ENCODE assay signal across 14 mouse cellular contexts in the genomic region with DNA sequence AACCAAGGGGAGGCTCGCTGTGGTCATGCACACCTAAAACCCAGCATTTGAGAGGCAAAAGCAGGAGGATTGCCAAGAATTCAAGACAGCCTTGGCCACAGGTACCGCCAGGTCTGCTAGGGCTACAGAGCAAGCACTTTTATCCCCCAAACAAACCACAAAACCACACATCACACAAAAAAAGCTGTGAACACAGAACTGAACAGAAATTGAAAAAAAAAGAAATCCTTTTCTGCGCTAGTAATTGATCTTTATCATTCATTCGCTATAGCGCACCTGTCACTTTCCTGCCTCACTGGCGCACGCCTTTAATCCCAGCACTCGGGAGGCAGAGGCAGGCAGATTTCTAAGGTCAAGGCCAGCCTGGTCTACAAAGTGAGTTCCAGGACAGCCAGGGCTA. TPM values are rescaled to one million over a fixed set of nuclear protein-coding genes. Genes with fewer than 3 reads are reported as not detected.
DNase-seq lines count a peak whose midpoint lies in the region; ATAC-seq and TF ChIP-seq lines count a peak whose summit lies in the region.
"Had no signal": no experiment of that assay in that cellular context is flagged by ENCODE, and none has a peak within 500 bp of the region (broad histone marks: within the 10 kb centered on the region; RNA-seq: fewer than 3 reads in every experiment).

No protein-coding gene starts in this region.

- no peak for TF ChIP-seq POLR2A in MEL (IDR thresholded peaks at IDR 0.05; ENCODE audit: control insufficient read depth in 1 of 2, insufficient read depth in 1 of 2, low read depth in 1 of 2, low read length in 2 of 2, poor library complexity in 1 of 2)

- peak overlapping the region; percentile 96 for H3K27ac ChIP-seq in heart, embryonic 15.5 days
- no peak overlapping the region for H3K27ac ChIP-seq in heart, embryonic 10.5 days
- H3K27ac ChIP-seq in lung, postnatal 0 days (ENCODE audit: low read length), result peak overlapping the region; percentile 99
- no peak overlapping the region for H3K27ac ChIP-seq in MEL (ENCODE audit: control insufficient read depth, low read depth, low read length)

- H3K9ac ChIP-seq in heart, embryonic 15.5 days, result no peak overlapping the region
- no peak overlapping the region for H3K9ac ChIP-seq in lung, postnatal 0 days (replicated peaks; ENCODE audit: low read depth)
- H3K9ac ChIP-seq in MEL (ENCODE audit: control insufficient read depth, low read depth, low read length, poor library complexity, severe bottlenecking), result no peak overlapping the region
- H3K9ac ChIP-seq: hindbrain, embryonic 15.5 days; neural tube, embryonic 13.5 days had no signal

- H3K9me3 ChIP-seq in heart, embryonic 15.5 days (replicated peaks), result no peaks in the 10 kb centered on the region
- H3K9me3 ChIP-seq in heart, embryonic 10.5 days, result no peaks in the 10 kb centered on the region
- no peaks in the 10 kb centered on the region for H3K9me3 ChIP-seq in lung, postnatal 0 days (ENCODE audit: low read length)
- H3K9me3 ChIP-seq in MEL (replicated peaks; ENCODE audit: insufficient read depth, low read length), result no peaks in the 10 kb centered on the region
- H3K9me3 ChIP-seq: hindbrain, embryonic 15.5 days; neural tube, embryonic 13.5 days had no signal

- ATAC-seq in heart, embryonic 15.5 days (replicated peaks; ENCODE audit: insufficient number of reproducible peaks, insufficient read depth, low FRiP score, low read depth), result no peak
- ATAC-seq in lung, postnatal 0 days, result 0 out of 2 replicates have a peak, but pooled peaks have one; percentile 4

- TF ChIP-seq EP300 in lung, postnatal 0 days (IDR thresholded peaks at IDR 0.05), result no peak
- no peak for TF ChIP-seq EP300 in MEL (IDR thresholded peaks at IDR 0.05; ENCODE audit: low read depth in 1 of 2, low read length in 2 of 2)

- H3K79me2 ChIP-seq in MEL (ENCODE audit: control insufficient read depth, insufficient read depth, low read length, poor library complexity), result peaks cover 36% of the 10 kb centered on the region

- H3K4me1 ChIP-seq in heart, embryonic 15.5 days (replicated peaks), result peaks cover 30% of the 10 kb centered on the region
- H3K4me1 ChIP-seq in heart, embryonic 10.5 days, result peaks cover 45% of the 10 kb centered on the region
- H3K4me1 ChIP-seq in lung, postnatal 0 days (ENCODE audit: insufficient read depth, low read depth, low read length), result peaks cover 8% of the 10 kb centered on the region; the same call in 1 of the 2 replicates
- peaks cover 14 to 38% of the 10 kb centered on the region in 2 experiments for H3K4me1 ChIP-seq in MEL (ENCODE audit: control insufficient read depth in 1 of 2, insufficient read depth in 2 of 2, low read length in 2 of 2)

- no peaks in the 10 kb centered on the region for H3K27me3 ChIP-seq in heart, embryonic 15.5 days
- H3K27me3 ChIP-seq in heart, embryonic 10.5 days (ENCODE audit: insufficient read depth, poor library complexity, severe bottlenecking), result no peaks in the 10 kb centered on the region
- no peaks in the 10 kb centered on the region for H3K27me3 ChIP-seq in lung, postnatal 0 days (replicated peaks; ENCODE audit: insufficient read depth, low read length)
- H3K27me3 ChIP-seq in MEL (ENCODE audit: control insufficient read depth in 1 of 2, insufficient read depth in 2 of 2, low read length in 2 of 2), result no peaks in the 10 kb centered on the region
- H3K27me3 ChIP-seq: hindbrain, embryonic 15.5 days; neural tube, embryonic 13.5 days had no signal

- WGBS in heart, embryonic 15.5 days, result 82% methylated on average over 8 of the region's 8 CpGs
- WGBS in heart, embryonic 10.5 days, result 94% methylated on average over 8 of the region's 8 CpGs
- 84% methylated on average over 8 of the region's 8 CpGs for WGBS in lung, postnatal 0 days

- no peak for DNase-seq in heart, embryonic 10.5 days (ENCODE audit: low spot score)
- peak; percentile 50 for DNase-seq in lung, postnatal 0 days (ENCODE audit: low spot score)
- no peak for DNase-seq in lung, postnatal 14 days
- peak; percentile 55 for DNase-seq in MEL (ENCODE audit: low read depth, low spot score)
- DNase-seq in lung, postnatal 36 days, result peak; percentile 64
- DNase-seq in frontal cortex, adult 2 months (ENCODE audit: extremely low spot score in 1 of 2, low spot score in 1 of 2), result no peak
- no peak for DNase-seq in Muller cell, postnatal 12 days (ENCODE audit: inconsistent ontology term)
- DNase-seq: adrenal gland, postnatal 36 days; cerebellum, postnatal 10 days; right cerebral cortex, postnatal 4 days had no signal

- peaks cover 20% of the 10 kb centered on the region for H3K36me3 ChIP-seq in heart, embryonic 15.5 days
- peaks cover 28% of the 10 kb centered on the region for H3K36me3 ChIP-seq in heart, embryonic 10.5 days
- H3K36me3 ChIP-seq in lung, postnatal 0 days (ENCODE audit: insufficient read depth, low read length), result peaks cover 29% of the 10 kb centered on the region
- peaks cover 11 to 36% of the 10 kb centered on the region in 2 experiments for H3K36me3 ChIP-seq in MEL (ENCODE audit: control insufficient read depth in 1 of 2, insufficient read depth in 2 of 2, low read length in 2 of 2)

- TF ChIP-seq RAD21 in MEL (IDR thresholded peaks at IDR 0.05; ENCODE audit: low read depth, low read length), result no peak

- no peak overlapping the region for H3K4me3 ChIP-seq in heart, embryonic 15.5 days
- no peak overlapping the region for H3K4me3 ChIP-seq in heart, embryonic 10.5 days
- H3K4me3 ChIP-seq in lung, postnatal 0 days (ENCODE audit: low read depth, low read length), result no peak overlapping the region
- no peak overlapping the region for H3K4me3 ChIP-seq in MEL (ENCODE audit: control insufficient read depth in 1 of 2, insufficient read depth in 1 of 2, low read depth in 2 of 2, low read length in 2 of 2)
- H3K4me3 ChIP-seq: hindbrain, embryonic 15.5 days; neural tube, embryonic 13.5 days had no signal

- no peak for TF ChIP-seq CTCF in lung, postnatal 0 days (IDR thresholded peaks at IDR 0.05)
- TF ChIP-seq CTCF in MEL (IDR thresholded peaks at IDR 0.05 in 2 of 3, conservative IDR thresholded peaks at IDR 0.05 in 1 of 3; ENCODE audit: control insufficient read depth in 1 of 3, insufficient read depth in 1 of 3, low read depth in 2 of 3, low read length in 3 of 3, poor library complexity in 1 of 3, severe bottlenecking in 1 of 3), result no peak

- no peak overlapping the region for H3K4me2 ChIP-seq in heart, embryonic 15.5 days
- no peak overlapping the region for H3K4me2 ChIP-seq in lung, postnatal 0 days (replicated peaks; ENCODE audit: low read depth, low read length)
- H3K4me2 ChIP-seq: hindbrain, embryonic 15.5 days; neural tube, embryonic 13.5 days had no signal

TF ChIP-seq in MEL, 35 proteins besides CTCF, POLR2A, EP300 and RAD21 (continues in another document):
- TF ChIP-seq RCOR1 (IDR thresholded peaks at IDR 0.05; ENCODE audit: low read depth, low read length), result no peak
- TF ChIP-seq POLR2AphosphoS5 (IDR thresholded peaks at IDR 0.05; ENCODE audit: borderline replicate concordance, low read depth, low read length), result no peak; the same call in 1 of the 2 replicates
- TF ChIP-seq NELFE (IDR thresholded peaks at IDR 0.05; ENCODE audit: low read depth, low read length), result no peak

RNA-seq across cellular contexts. Expression of gene Txnip, which starts 5.5 kb away (rescaled TPM):
- 206 and 208 TPM in 2 replicates for polyA plus RNA-seq in heart, embryonic 15.5 days (2015; fragmentation: Nextera tagmentation; extraction: Ambion mirVana)
- 59.9 and 75.5 TPM in 2 replicates for polyA plus RNA-seq in heart, embryonic 10.5 days (2016; fragmentation: Nextera tagmentation; extraction: Ambion mirVana)
- 468 and 502 TPM in 2 replicates for polyA plus RNA-seq in lung, postnatal 0 days (2015; fragmentation: Nextera tagmentation; extraction: Ambion mirVana)
- 183 and 191 TPM in 2 replicates for total RNA-seq in MEL (2012; rRNA removed)
- polyA plus RNA-seq in MEL (2012; ENCODE audit: insufficient read depth in 1 of 2, insufficient read length in 2 of 2, low read depth in 1 of 2, low replicate concordance in 2 of 2, missing spikeins in 1 of 2), result 1,000 to 10,000 TPM in 1 of 2 experiments, 100 to 1,000 TPM in 1; 237 to 1,680 TPM
- 27.5 and 27.7 TPM in 2 replicates for polyA plus RNA-seq in frontal cortex, adult 2 months (2012; rRNA removed)

RNA-seq across cellular contexts. Expression of gene Gm16253, which starts 13.5 kb away (rescaled TPM):
- 1.3 and 1.6 TPM in 2 replicates for polyA plus RNA-seq in heart, embryonic 15.5 days (2015; fragmentation: Nextera tagmentation; extraction: Ambion mirVana)
- polyA plus RNA-seq in heart, embryonic 10.5 days (2016; fragmentation: Nextera tagmentation; extraction: Ambion mirVana), result 0.88 and 2.8 TPM in 2 replicates
- polyA plus RNA-seq in lung, postnatal 0 days (2015; fragmentation: Nextera tagmentation; extraction: Ambion mirVana), result 0.73 and 0.78 TPM in 2 replicates
- not detected in 2 replicates for total RNA-seq in MEL (2012; rRNA removed)
- polyA plus RNA-seq in MEL (2012; ENCODE audit: insufficient read depth in 1 of 2, insufficient read length in 2 of 2, low read depth in 1 of 2, low replicate concordance in 2 of 2, missing spikeins in 1 of 2), result 1 to 10 TPM in 1 of 2 experiments, not detected in 1; 1.4 TPM
- not detected in 2 replicates for polyA plus RNA-seq in frontal cortex, adult 2 months (2012; rRNA removed)
- total RNA-seq: adrenal gland, postnatal 36 days; left cerebral cortex, postnatal 36 days had no signal

RNA-seq across cellular contexts. Expression of gene Polr3gl, which starts 30.7 kb away (rescaled TPM):
- 34.8 and 38.3 TPM in 2 replicates for polyA plus RNA-seq in heart, embryonic 15.5 days (2015; fragmentation: Nextera tagmentation; extraction: Ambion mirVana)
- polyA plus RNA-seq in heart, embryonic 10.5 days (2016; fragmentation: Nextera tagmentation; extraction: Ambion mirVana), result 37.1 and 37.2 TPM in 2 replicates
- 36.7 and 43.2 TPM in 2 replicates for polyA plus RNA-seq in lung, postnatal 0 days (2015; fragmentation: Nextera tagmentation; extraction: Ambion mirVana)
- total RNA-seq in MEL (2012; rRNA removed), result 26.4 and 31.1 TPM in 2 replicates
- 10 to 100 TPM in 1 of 2 experiments, not detected in 1; 39.8 TPM for polyA plus RNA-seq in MEL (2012; ENCODE audit: insufficient read depth in 1 of 2, insufficient read length in 2 of 2, low read depth in 1 of 2, low replicate concordance in 2 of 2, missing spikeins in 1 of 2)
- polyA plus RNA-seq in frontal cortex, adult 2 months (2012; rRNA removed), result 67.3 and 84.3 TPM in 2 replicates

RNA-seq across cellular contexts. Expression of gene Ankrd34a, which starts 33.2 kb away (rescaled TPM):
- 6.7 TPM in 2 replicates for polyA plus RNA-seq in heart, embryonic 15.5 days (2015; fragmentation: Nextera tagmentation; extraction: Ambion mirVana)
- polyA plus RNA-seq in heart, embryonic 10.5 days (2016; fragmentation: Nextera tagmentation; extraction: Ambion mirVana), result 6.8 and 10.4 TPM in 2 replicates
- polyA plus RNA-seq in lung, postnatal 0 days (2015; fragmentation: Nextera tagmentation; extraction: Ambion mirVana), result 0.18 and 0.37 TPM in 2 replicates
- 0.15 and 0.16 TPM in 2 replicates for total RNA-seq in MEL (2012; rRNA removed)
- polyA plus RNA-seq in MEL (2012; ENCODE audit: insufficient read depth in 1 of 2, insufficient read length in 2 of 2, low read depth in 1 of 2, low replicate concordance in 2 of 2, missing spikeins in 1 of 2), result under 1 TPM in 1 of 2 experiments, not detected in 1; 0.78 TPM
- 50.2 and 57.4 TPM in 2 replicates for polyA plus RNA-seq in frontal cortex, adult 2 months (2012; rRNA removed)

RNA-seq across cellular contexts. Expression of gene Lix1l, which starts 37.7 kb away (rescaled TPM):
- 5.3 and 5.5 TPM in 2 replicates for polyA plus RNA-seq in heart, embryonic 15.5 days (2015; fragmentation: Nextera tagmentation; extraction: Ambion mirVana)
- polyA plus RNA-seq in heart, embryonic 10.5 days (2016; fragmentation: Nextera tagmentation; extraction: Ambion mirVana), result 4.7 and 4.8 TPM in 2 replicates
- polyA plus RNA-seq in lung, postnatal 0 days (2015; fragmentation: Nextera tagmentation; extraction: Ambion mirVana), result 5.4 TPM in 2 replicates
- 5.4 and 6.1 TPM in 2 replicates for total RNA-seq in MEL (2012; rRNA removed)
- 10 to 100 TPM in 1 of 2 experiments, not detected in 1; 17.0 TPM for polyA plus RNA-seq in MEL (2012; ENCODE audit: insufficient read depth in 1 of 2, insufficient read length in 2 of 2, low read depth in 1 of 2, low replicate concordance in 2 of 2, missing spikeins in 1 of 2)
- 30.3 and 30.7 TPM in 2 replicates for polyA plus RNA-seq in frontal cortex, adult 2 months (2012; rRNA removed)

Comparison
In these comparisons a context has a peak if more than half of its experiments do, and no peak if none do; other contexts are left out.
1. H3K27ac ChIP-seq: peak in heart, embryonic 15.5 days (single experiment) and lung, postnatal 0 days (single experiment); none in heart, embryonic 10.5 days (single experiment) and MEL (single experiment).
2. DNase-seq: peak in lung, postnatal 0 days (single experiment), MEL (single experiment) and lung, postnatal 36 days (single experiment); none in heart, embryonic 10.5 days (single experiment), lung, postnatal 14 days (single experiment), frontal cortex, adult 2 months (0 of 2) and Muller cell, postnatal 12 days (single experiment).